In the genomic region with DNA sequence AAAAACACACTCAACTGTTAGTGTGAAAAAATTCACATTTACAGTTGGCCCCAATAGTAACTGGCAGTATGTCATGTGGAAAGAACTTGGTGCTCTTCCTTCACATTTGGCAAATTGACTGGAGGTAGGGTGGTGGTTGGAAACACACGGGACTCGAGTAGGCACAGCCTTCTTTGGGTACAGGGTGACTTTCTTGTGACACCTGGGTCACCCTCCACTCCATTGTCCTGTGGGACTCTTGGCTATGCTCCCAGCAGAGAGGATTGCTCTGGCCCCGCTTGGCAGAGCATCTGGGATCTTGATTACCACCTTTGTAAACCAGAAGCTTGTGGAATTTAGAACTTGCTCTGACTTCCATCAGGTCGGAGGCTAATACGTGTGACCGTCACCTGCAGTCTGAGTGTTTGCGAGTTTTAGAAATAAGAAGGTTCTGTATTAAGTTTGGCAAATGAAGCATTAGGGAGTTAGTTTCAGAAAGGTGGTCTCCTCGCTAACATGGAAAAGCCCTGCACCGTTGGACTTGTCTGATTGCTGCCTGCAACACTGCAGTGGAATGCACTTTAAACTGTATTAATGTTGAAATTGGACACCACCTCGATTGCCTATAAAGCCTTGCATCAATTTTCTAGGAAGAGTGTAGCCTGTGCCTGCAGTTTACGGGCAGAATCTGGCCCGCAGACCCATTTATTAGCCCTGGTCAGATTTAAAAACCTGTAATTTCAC, we compare ENCODE assay signal across 24 mouse cellular contexts. TPM values are rescaled to one million over a fixed set of nuclear protein-coding genes. Genes with fewer than 3 reads are reported as not detected.
DNase-seq lines count a peak whose midpoint lies in the region; ATAC-seq and TF ChIP-seq lines count a peak whose summit lies in the region.
"Had no signal": no experiment of that assay in that cellular context is flagged by ENCODE, and none has a peak within 500 bp of the region (broad histone marks: within the 10 kb centered on the region; RNA-seq: fewer than 3 reads in every experiment).

No protein-coding gene starts in this region.

- no peak overlapping the region for H3K9ac ChIP-seq in intestine, embryonic 14.5 days (ENCODE audit: low read length)
- H3K9ac ChIP-seq in intestine, embryonic 16.5 days (ENCODE audit: low read depth, low read length) = no peak overlapping the region
- no peak overlapping the region for H3K9ac ChIP-seq in limb, embryonic 14.5 days (ENCODE audit: low read depth, low read length, severe bottlenecking)
- H3K9ac ChIP-seq: embryonic facial prominence, embryonic 12.5 days; forebrain, embryonic 12.5 days; midbrain, embryonic 15.5 days; neural tube, embryonic 13.5 days had no signal

- no peak overlapping the region for H3K4me3 ChIP-seq in intestine, embryonic 14.5 days (ENCODE audit: low read depth, low read length)
- H3K4me3 ChIP-seq in intestine, embryonic 16.5 days (ENCODE audit: low read length) = no peak overlapping the region
- no peak overlapping the region for H3K4me3 ChIP-seq in limb, embryonic 14.5 days (replicated peaks; ENCODE audit: low read length)
- H3K4me3 ChIP-seq: embryonic facial prominence, embryonic 12.5 days; erythroblast, embryonic 14.5 days; forebrain, embryonic 12.5 days; hindbrain, embryonic 10.5 days; midbrain, embryonic 15.5 days; neural tube, embryonic 13.5 days had no signal

- H3K36me3 ChIP-seq in intestine, embryonic 14.5 days (ENCODE audit: control insufficient read depth, insufficient read depth, low read length) = no peaks in the 10 kb centered on the region
- H3K36me3 ChIP-seq in intestine, embryonic 16.5 days (ENCODE audit: control insufficient read depth, insufficient read depth, low read length) = no peaks in the 10 kb centered on the region
- no peaks in the 10 kb centered on the region for H3K36me3 ChIP-seq in limb, embryonic 14.5 days (ENCODE audit: control insufficient read depth, insufficient read depth, low read length)
- H3K36me3 ChIP-seq: embryonic facial prominence, embryonic 12.5 days; forebrain, embryonic 12.5 days; hindbrain, embryonic 10.5 days; midbrain, embryonic 15.5 days; neural tube, embryonic 13.5 days had no signal

- no peak for ATAC-seq in intestine, embryonic 14.5 days (replicated peaks; ENCODE audit: low FRiP score, low TSS enrichment, low read depth)
- no peak for ATAC-seq in intestine, embryonic 16.5 days
- peak; percentile 39; the same call in 1 of the 2 replicates for ATAC-seq in limb, embryonic 14.5 days (ENCODE audit: low FRiP score, low read depth)
- ATAC-seq: hindbrain, embryonic 16.5 days; lung, postnatal 0 days; midbrain, embryonic 15.5 days had no signal

- DNase-seq in cerebellum, adult 18-20 months = peak; percentile 45 to 56
- DNase-seq in cerebellum, adult 11 months = no peak
- peak; percentile 39 for DNase-seq in intestine, embryonic 14.5 days (ENCODE audit: low spot score)
- peak; percentile 56 for DNase-seq in forelimb bud, embryonic 11.5 days (ENCODE audit: low read depth, low spot score)
- DNase-seq in limb, embryonic 14.5 days (ENCODE audit: low spot score) = peak; percentile 31
- no peak for DNase-seq in urinary bladder, adult 2 months (ENCODE audit: low spot score)
- DNase-seq: adrenal gland, postnatal 14 days; kidney, adult 8-10 months; kidney, postnatal 14 days; layer of hippocampus, postnatal 36 days; liver; retina, postnatal 1 day; right cerebral cortex, postnatal 25 days had no signal

- no peak overlapping the region for H3K4me2 ChIP-seq in intestine, embryonic 14.5 days (ENCODE audit: low read length)
- no peak overlapping the region for H3K4me2 ChIP-seq in intestine, embryonic 16.5 days (ENCODE audit: low read depth, low read length)
- H3K4me2 ChIP-seq in limb, embryonic 14.5 days (replicated peaks; ENCODE audit: low read depth, low read length, severe bottlenecking) = peak overlapping the region; percentile 18; the same call in 1 of the 2 replicates
- H3K4me2 ChIP-seq: embryonic facial prominence, embryonic 12.5 days; forebrain, embryonic 12.5 days; heart, embryonic 11.5 days; midbrain, embryonic 15.5 days; neural tube, embryonic 13.5 days had no signal

- H3K9me3 ChIP-seq in intestine, embryonic 14.5 days (ENCODE audit: control insufficient read depth, low read length) = no peaks in the 10 kb centered on the region
- H3K9me3 ChIP-seq in intestine, embryonic 16.5 days (ENCODE audit: control insufficient read depth, low read length) = no peaks in the 10 kb centered on the region
- H3K9me3 ChIP-seq in limb, embryonic 14.5 days (ENCODE audit: control insufficient read depth, low read length) = no peaks in the 10 kb centered on the region
- H3K9me3 ChIP-seq: embryonic facial prominence, embryonic 12.5 days; forebrain, embryonic 12.5 days; midbrain, embryonic 15.5 days; neural tube, embryonic 13.5 days had no signal

- no peaks in the 10 kb centered on the region for H3K27me3 ChIP-seq in intestine, embryonic 14.5 days (replicated peaks; ENCODE audit: control insufficient read depth, insufficient read depth, low read length)
- H3K27me3 ChIP-seq in intestine, embryonic 16.5 days (replicated peaks; ENCODE audit: control insufficient read depth, insufficient read depth, low read length) = no peaks in the 10 kb centered on the region
- no peaks in the 10 kb centered on the region for H3K27me3 ChIP-seq in limb, embryonic 14.5 days (ENCODE audit: control insufficient read depth, insufficient read depth, low read length)
- H3K27me3 ChIP-seq: embryonic facial prominence, embryonic 12.5 days; forebrain, embryonic 12.5 days; midbrain, embryonic 15.5 days; neural tube, embryonic 13.5 days had no signal

- TF ChIP-seq POLR2A in limb, embryonic 14.5 days (IDR thresholded peaks at IDR 0.05; ENCODE audit: borderline replicate concordance, extremely low read depth, insufficient read depth, insufficient read length) = no peak

- WGBS in intestine, embryonic 14.5 days = 79% methylated on average over 12 of the region's 12 CpGs
- WGBS in intestine, embryonic 16.5 days = 85% methylated on average over 12 of the region's 12 CpGs
- 26% methylated on average over 12 of the region's 12 CpGs for WGBS in limb, embryonic 14.5 days

- no peaks in the 10 kb centered on the region for H3K4me1 ChIP-seq in intestine, embryonic 14.5 days (replicated peaks; ENCODE audit: control insufficient read depth, insufficient read depth, low read length)
- H3K4me1 ChIP-seq in intestine, embryonic 16.5 days (ENCODE audit: control insufficient read depth, insufficient read depth, low read length) = peaks cover 6% of the 10 kb centered on the region; the same call in 1 of the 2 replicates
- peaks cover 31% of the 10 kb centered on the region for H3K4me1 ChIP-seq in limb, embryonic 14.5 days (ENCODE audit: control insufficient read depth, insufficient read depth, low read length)
- H3K4me1 ChIP-seq: hindbrain, embryonic 10.5 days had no signal

- H3K27ac ChIP-seq in intestine, embryonic 14.5 days (ENCODE audit: low read depth) = no peak overlapping the region
- no peak overlapping the region for H3K27ac ChIP-seq in intestine, embryonic 16.5 days (ENCODE audit: low read length)
- no peak overlapping the region; the same call in 1 of the 2 replicates for H3K27ac ChIP-seq in limb, embryonic 14.5 days (replicated peaks; ENCODE audit: low read depth, low read length)
- H3K27ac ChIP-seq: embryonic facial prominence, embryonic 12.5 days; forebrain, embryonic 12.5 days; hindbrain, embryonic 10.5 days; macrophage; midbrain, embryonic 15.5 days; neural tube, embryonic 13.5 days had no signal

RNA-seq across cellular contexts. Expression of a gene that starts 41.4 kb away (rescaled TPM):
- polyA plus RNA-seq in intestine, embryonic 14.5 days (2014; fragmentation: Nextera tagmentation; extraction: Ambion mirVana) = 7.3 and 8.0 TPM in 2 replicates
- polyA plus RNA-seq in intestine, embryonic 16.5 days (2015; fragmentation: Nextera tagmentation; extraction: Ambion mirVana) = 3.3 and 3.4 TPM in 2 replicates
- polyA plus RNA-seq in limb, embryonic 14.5 days (2012; rRNA removed) = 7.1 and 7.7 TPM in 2 replicates
- 12.2 and 14.2 TPM in 2 replicates for polyA plus RNA-seq in limb, embryonic 14.5 days (2014; fragmentation: Nextera tagmentation; extraction: Ambion mirVana)
- polyA plus RNA-seq in urinary bladder, adult 2 months (2012; rRNA removed) = 6.7 and 10.3 TPM in 2 replicates

Comparison
In these comparisons a context has a peak if more than half of its experiments do, and no peak if none do; other contexts are left out.
1. DNase-seq: peak in cerebellum, adult 18-20 months (2 of 2), intestine, embryonic 14.5 days (single experiment), forelimb bud, embryonic 11.5 days (single experiment) and limb, embryonic 14.5 days (single experiment); none in cerebellum, adult 11 months (single experiment) and urinary bladder, adult 2 months (single experiment).